ENCODE assay signal across 1 mouse cellular context in genomic region chr6:86669240-86669727, GRCm38 (mm10).
A peak's percentile ranks its signal among the peaks of the same experiment; 100 is the strongest.
TF ChIP-seq lines count a peak whose summit lies in the region.

No protein-coding gene starts in this region.

TF ChIP-seq in MEL, 35 proteins besides CTCF, POLR2A, EP300 and RAD21 (continued from another document):
- TF ChIP-seq ZKSCAN1 (IDR thresholded peaks at IDR 0.05; ENCODE audit: low read depth, low read length): no peak
- 0 out of 2 replicates have a peak, but pooled peaks have one; percentile 32 for TF ChIP-seq TCF12 (IDR thresholded peaks at IDR 0.05; ENCODE audit: low read depth, low read length)
- TF ChIP-seq NRF1 (IDR thresholded peaks at IDR 0.05; ENCODE audit: insufficient read depth, low read depth, low read length, poor library complexity, severe bottlenecking): peak; percentile 40; the same call in 1 of the 2 replicates
- TF ChIP-seq BHLHE40 (IDR thresholded peaks at IDR 0.05; ENCODE audit: borderline replicate concordance, low read depth, low read length): no peak
- no peak for TF ChIP-seq ZNF384 (IDR thresholded peaks at IDR 0.05; ENCODE audit: low read depth, low read length)
- no peak; the same call in 1 of the 2 replicates for TF ChIP-seq MAX (IDR thresholded peaks at IDR 0.05; ENCODE audit: low read length)
- no peak for TF ChIP-seq POLR2AphosphoS5 (IDR thresholded peaks at IDR 0.05; ENCODE audit: borderline replicate concordance, low read depth, low read length)
- no peak for TF ChIP-seq SMC3 (IDR thresholded peaks at IDR 0.05; ENCODE audit: low read depth, low read length)
- TF ChIP-seq MYB (IDR thresholded peaks at IDR 0.05; ENCODE audit: low read depth, low read length): no peak
- no peak for TF ChIP-seq MYC (IDR thresholded peaks at IDR 0.05; ENCODE audit: low read depth, low read length)
- TF ChIP-seq JUND (IDR thresholded peaks at IDR 0.05; ENCODE audit: low read depth, low read length): peak; percentile 57; the same call in 1 of the 2 replicates
- no peak for TF ChIP-seq NELFE (IDR thresholded peaks at IDR 0.05; ENCODE audit: low read depth, low read length)
- no peak for TF ChIP-seq USF2 (IDR thresholded peaks at IDR 0.05; ENCODE audit: borderline replicate concordance in 1 of 2, insufficient read depth in 1 of 2, low read depth in 1 of 2, low read length in 2 of 2)
- TF ChIP-seq MXI1 (IDR thresholded peaks at IDR 0.05; ENCODE audit: low read depth, low read length): peak; percentile 24; the same call in 1 of the 2 replicates
- no peak for TF ChIP-seq RCOR1 (IDR thresholded peaks at IDR 0.05; ENCODE audit: low read depth, low read length)
- TF ChIP-seq TBP (IDR thresholded peaks at IDR 0.05; ENCODE audit: low read depth, low read length): no peak
- TF ChIP-seq GATA1 (IDR thresholded peaks at IDR 0.05; ENCODE audit: low read depth, low read length): no peak
- TF ChIP-seq MEF2A (IDR thresholded peaks at IDR 0.05; ENCODE audit: extremely low read depth, insufficient replicate concordance, low read depth, low read length, poor library complexity, severe bottlenecking): no peak
